Mouse (Mus musculus): Measurements from ENCODE around the gene Cmtm7. TPM values are rescaled to one million over a fixed set of nuclear protein-coding genes. Genes with fewer than 3 reads are reported as not detected.

Gene Cmtm7
- polyA plus RNA-seq, 1 experiment from 2014 or later = 50.9 TPM

DNA sequence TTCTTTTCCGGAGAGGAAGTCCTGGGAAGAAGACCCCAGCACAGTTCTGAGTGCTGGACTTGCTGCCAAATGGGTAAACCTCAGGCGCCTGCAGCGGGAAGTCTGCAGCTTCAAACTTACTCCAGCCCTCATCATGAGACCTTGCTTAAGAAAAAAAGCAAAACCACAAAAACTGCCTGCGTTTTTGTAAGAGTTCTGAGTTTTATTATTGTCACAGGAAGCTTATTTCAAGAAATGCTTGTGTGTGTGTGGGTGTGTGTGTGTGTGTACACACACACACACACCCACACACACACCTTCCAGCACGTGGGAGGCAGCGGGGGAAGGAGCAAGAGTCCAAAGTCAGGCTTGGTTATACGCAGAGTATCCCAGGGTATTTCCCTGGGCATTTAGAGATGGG is 23.4 kb downstream of the Cmtm7 start:
- Histone ChIP-seq H3K27me3 (no peaks in the 10 kb centered on the region), H3K4me3 (no peak overlapping the region), H3K4me1 (peaks cover 1% of the 10 kb centered on the region; the same call in 1 of the 2 replicates), H3K9ac (no peak overlapping the region), H3K36me3 (0 out of 2 replicates have a peak, but pooled peaks cover 4% of the 10 kb centered on the region), H3K9me3 (replicated peaks) (no peaks in the 10 kb centered on the region), H3K27ac (no peak overlapping the region; the same call in 1 of the 2 replicates), H3K4me2 (replicated peaks) (no peak overlapping the region)
- 82% methylated on average over 7 of the region's 7 CpGs for whole genome bisulfite sequencing
- no peak for ATAC-seq (ENCODE audit: low FRiP score)

DNA sequence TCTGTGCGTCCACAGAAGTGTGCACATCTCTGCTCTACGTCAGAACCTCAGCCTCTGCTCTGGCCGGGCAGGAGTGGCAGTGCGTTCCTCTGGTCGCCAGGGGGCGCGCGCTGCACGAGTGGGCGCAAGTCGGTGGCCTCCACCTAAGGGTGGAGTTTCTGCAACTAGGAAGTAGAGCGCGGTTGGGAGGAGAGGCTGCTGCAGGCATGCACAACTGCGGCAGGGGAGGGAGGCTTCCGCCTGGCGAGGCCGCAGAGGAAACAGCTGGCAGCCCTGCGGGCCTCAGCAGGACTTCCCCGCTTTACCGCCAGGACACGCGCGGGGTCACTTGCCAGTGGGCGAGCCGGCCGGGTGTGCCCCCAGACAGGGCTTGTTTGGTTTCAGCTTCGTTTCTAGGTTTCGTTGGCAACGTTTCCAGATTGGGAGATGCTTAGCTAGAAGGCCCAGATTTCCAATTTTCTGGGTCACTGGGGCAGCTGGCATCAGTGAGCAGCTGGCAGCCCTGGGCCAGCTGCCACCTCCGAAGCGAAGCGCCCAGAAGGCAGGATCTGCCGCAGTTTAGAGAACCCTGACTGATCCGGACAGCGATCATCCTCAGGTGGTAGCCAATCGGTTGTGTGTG is 28.7 kb downstream of the Cmtm7 start:
- peaks cover 22% of the 10 kb centered on the region for H3K36me3 ChIP-seq
- H3K4me3 ChIP-seq = peak overlapping the region; percentile 38
- no peaks in the 10 kb centered on the region for H3K27me3 ChIP-seq
- no peaks in the 10 kb centered on the region for H3K9me3 ChIP-seq (replicated peaks)
- peak overlapping the region; percentile 55 for H3K9ac ChIP-seq
- peaks cover 9% of the 10 kb centered on the region for H3K4me1 ChIP-seq
- peak; percentile 87 for ATAC-seq (ENCODE audit: low FRiP score)
- WGBS = 8% methylated on average over 36 of the region's 36 CpGs
- peak overlapping the region; percentile 66 for H3K4me2 ChIP-seq (replicated peaks)
- H3K27ac ChIP-seq = peak overlapping the region; percentile 64

DNA sequence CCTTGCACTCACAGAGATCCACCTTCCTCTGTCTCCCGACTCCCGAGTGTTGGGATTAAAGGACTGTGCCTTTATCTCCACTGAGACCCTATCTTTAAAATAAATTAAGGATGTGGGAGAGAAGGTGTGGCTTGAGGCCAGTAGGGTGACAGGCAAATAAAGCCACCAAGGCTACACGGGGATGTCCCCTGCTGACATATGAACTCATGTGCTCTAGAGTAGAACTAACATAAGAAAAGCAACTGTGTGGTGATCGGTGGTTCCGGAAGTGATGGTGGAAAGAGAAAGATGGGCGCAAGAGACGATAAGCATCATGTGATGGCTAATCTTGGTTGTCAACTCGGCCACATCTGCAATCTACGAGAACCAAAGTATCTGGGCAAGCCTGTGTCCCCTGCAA is 29.3 kb downstream of the Cmtm7 start:
- peaks cover 29% of the 10 kb centered on the region for H3K36me3 ChIP-seq
- H3K4me2 ChIP-seq (replicated peaks) = peak overlapping the region; percentile 66
- peaks cover 9% of the 10 kb centered on the region for H3K4me1 ChIP-seq
- H3K4me3 ChIP-seq = no peak overlapping the region
- H3K27ac ChIP-seq = no peak overlapping the region; the same call in 1 of the 2 replicates
- no peaks in the 10 kb centered on the region for H3K9me3 ChIP-seq (replicated peaks)
- ATAC-seq (ENCODE audit: low FRiP score) = peak; percentile 9
- no peaks in the 10 kb centered on the region for H3K27me3 ChIP-seq
- WGBS = 72% methylated on average over 9 of the region's 9 CpGs
- no peak overlapping the region for H3K9ac ChIP-seq

DNA sequence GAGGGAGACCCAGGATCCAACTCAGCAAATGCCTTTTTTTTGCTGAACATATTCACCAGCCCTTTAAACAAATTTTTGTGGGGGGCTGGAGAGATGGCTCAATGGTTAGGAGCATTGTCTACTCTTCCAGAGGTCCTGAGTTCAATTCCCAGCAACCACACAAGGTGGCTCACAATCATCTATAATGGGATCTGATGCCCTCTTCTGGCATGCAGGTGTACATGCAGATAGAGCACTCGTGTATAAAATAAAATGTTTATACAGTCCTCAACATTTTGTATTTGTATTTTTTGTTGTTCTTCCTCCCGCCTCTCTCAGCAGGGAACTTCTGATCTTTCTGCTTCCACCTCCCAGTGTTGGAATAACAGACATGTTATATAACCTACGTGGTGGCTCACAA is 30.1 kb downstream of the Cmtm7 start:
- WGBS = 78% methylated on average over 3 of the region's 3 CpGs
- peaks cover 9% of the 10 kb centered on the region for H3K4me1 ChIP-seq
- no peak for ATAC-seq (ENCODE audit: low FRiP score)
- no peak overlapping the region for H3K9ac ChIP-seq
- peaks cover 32% of the 10 kb centered on the region for H3K36me3 ChIP-seq
- H3K27ac ChIP-seq = no peak overlapping the region
- no peaks in the 10 kb centered on the region for H3K27me3 ChIP-seq
- no peak overlapping the region for H3K4me2 ChIP-seq (replicated peaks)
- no peak overlapping the region for H3K4me3 ChIP-seq
- no peaks in the 10 kb centered on the region for H3K9me3 ChIP-seq (replicated peaks)

DNA sequence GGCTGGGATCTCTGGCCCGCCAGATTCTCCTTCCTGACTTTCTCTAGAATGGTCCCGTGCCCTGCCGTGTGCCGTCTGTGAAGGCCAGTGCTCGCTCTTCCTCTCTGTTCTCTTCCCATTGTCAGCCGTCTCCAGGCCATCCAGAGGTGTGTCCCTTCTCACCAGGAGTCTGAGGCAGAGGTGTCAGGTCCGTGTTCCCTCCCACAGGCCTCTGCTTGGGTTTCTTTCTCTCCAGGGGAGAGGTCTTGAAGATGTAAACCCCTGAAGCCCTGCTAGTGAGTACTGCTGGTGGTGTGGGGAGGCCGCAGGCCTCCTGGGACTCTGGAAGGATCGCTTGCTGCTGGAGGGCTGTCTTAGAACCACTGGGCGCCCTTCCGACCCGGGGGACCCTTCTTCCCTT is 34.2 kb downstream of the Cmtm7 start:
- 87% methylated on average over 12 of the region's 12 CpGs for WGBS
- Histone ChIP-seq H3K27me3 (no peaks in the 10 kb centered on the region), H3K4me1 (no peaks in the 10 kb centered on the region), H3K9ac (no peak overlapping the region), H3K9me3 (replicated peaks) (no peaks in the 10 kb centered on the region), H3K36me3 (peaks cover 36% of the 10 kb centered on the region), H3K4me3 (no peak overlapping the region), H3K4me2 (replicated peaks) (no peak overlapping the region), H3K27ac (no peak overlapping the region)
- ATAC-seq (ENCODE audit: low FRiP score) = no peak

DNA sequence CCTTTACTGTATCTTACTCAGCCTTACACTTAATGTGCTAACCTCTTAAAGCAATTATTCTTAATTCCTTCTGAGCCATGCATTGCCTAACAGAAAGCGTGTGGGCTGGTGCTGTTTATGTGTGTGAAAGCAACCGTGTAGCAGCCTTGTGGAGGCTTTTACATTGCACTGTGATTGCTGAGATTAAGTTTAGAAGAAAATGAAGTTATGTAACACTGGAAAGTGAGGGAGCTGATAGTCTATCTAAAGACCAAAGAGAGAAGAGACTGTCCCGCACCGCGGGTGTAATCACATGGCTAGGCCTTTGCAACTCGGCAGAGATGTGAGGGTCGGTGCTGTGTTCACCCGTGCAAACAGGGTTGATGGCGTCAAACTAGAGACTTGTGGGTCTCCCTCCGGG is 34.6 kb downstream of the Cmtm7 start:
- H3K4me2 ChIP-seq (replicated peaks) = no peak overlapping the region
- no peak for ATAC-seq (ENCODE audit: low FRiP score)
- H3K9ac ChIP-seq = no peak overlapping the region
- H3K27me3 ChIP-seq = no peaks in the 10 kb centered on the region
- no peaks in the 10 kb centered on the region for H3K9me3 ChIP-seq (replicated peaks)
- H3K4me3 ChIP-seq = no peak overlapping the region
- no peak overlapping the region for H3K27ac ChIP-seq
- no peaks in the 10 kb centered on the region for H3K4me1 ChIP-seq
- 86% methylated on average over 10 of the region's 10 CpGs for WGBS
- peaks cover 36% of the 10 kb centered on the region for H3K36me3 ChIP-seq

DNA sequence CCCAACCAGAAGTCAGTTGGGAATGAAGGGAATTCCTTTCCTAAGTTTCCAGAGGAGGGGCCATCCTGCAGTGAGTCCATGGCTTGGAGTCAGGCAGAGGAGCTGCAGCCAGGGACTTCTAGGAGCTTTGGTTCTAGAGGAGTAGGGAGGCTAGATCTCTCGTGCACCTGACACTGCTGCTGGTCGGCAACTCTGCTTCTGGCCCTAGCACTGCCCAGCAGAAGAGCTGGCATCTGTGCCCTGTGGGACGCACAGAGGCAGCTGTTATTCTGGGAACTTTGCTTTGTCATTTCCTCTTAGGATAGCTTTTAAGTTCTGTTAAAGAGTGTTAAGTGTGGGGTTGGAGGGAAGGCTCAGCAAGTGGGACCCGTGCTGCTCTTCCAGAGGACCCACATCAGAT is 36.0 kb downstream of the Cmtm7 start:
- H3K4me3 ChIP-seq = no peak overlapping the region
- H3K9ac ChIP-seq = no peak overlapping the region
- peaks cover 41% of the 10 kb centered on the region for H3K36me3 ChIP-seq
- no peaks in the 10 kb centered on the region for H3K9me3 ChIP-seq (replicated peaks)
- ATAC-seq (ENCODE audit: low FRiP score) = no peak
- no peaks in the 10 kb centered on the region for H3K27me3 ChIP-seq
- no peak overlapping the region for H3K4me2 ChIP-seq (replicated peaks)
- H3K4me1 ChIP-seq = no peaks in the 10 kb centered on the region
- WGBS = 84% methylated on average over 4 of the region's 4 CpGs
- no peak overlapping the region for H3K27ac ChIP-seq

DNA sequence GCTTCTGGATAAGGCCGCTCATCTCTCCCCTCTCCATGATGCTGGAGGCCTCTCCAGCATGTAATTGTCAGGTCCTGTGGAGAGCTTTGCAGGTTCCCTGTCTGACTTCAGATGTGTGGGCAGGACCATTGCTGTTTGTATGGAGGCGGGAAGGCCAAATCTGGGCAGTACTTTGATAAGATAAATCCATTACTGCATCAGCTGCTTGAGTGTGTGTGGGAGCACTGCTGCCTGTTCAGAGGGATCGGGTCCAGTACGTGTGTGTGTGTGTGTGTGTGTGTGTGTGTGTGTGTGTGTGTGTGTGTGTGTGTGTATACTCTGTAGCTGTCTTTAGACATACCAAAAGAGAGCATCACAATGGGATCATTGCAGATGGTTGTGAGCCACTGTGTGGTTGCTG is 36.5 kb downstream of the Cmtm7 start:
- Histone ChIP-seq H3K9me3 (replicated peaks) (no peaks in the 10 kb centered on the region), H3K4me3 (no peak overlapping the region), H3K4me1 (no peaks in the 10 kb centered on the region), H3K27me3 (no peaks in the 10 kb centered on the region), H3K4me2 (replicated peaks) (no peak overlapping the region), H3K27ac (no peak overlapping the region), H3K9ac (no peak overlapping the region), H3K36me3 (peaks cover 37% of the 10 kb centered on the region)
- ATAC-seq (ENCODE audit: low FRiP score) = no peak
- 91% methylated on average over 4 of the region's 4 CpGs for WGBS

DNA sequence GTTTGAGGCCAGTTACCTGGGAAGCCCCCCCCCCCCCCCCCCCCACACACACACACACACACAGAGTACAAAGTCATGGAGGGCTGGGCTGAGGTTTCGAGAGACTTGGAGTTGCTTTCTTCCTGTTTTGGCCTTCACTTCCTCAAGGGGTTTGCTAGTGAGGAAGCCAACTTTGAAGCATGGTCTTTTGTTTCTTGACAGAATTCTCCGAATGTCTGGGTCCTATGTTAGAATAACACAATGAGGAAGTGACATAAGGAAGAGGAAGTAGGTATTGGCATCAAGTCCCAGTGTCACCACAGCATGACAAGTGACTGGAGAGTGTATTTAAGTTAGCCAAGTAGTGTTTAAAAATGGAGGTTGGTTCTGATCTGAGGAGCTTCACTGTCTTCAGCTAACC is 38.9 kb downstream of the Cmtm7 start:
- Histone ChIP-seq H3K36me3 (peaks cover 26% of the 10 kb centered on the region), H3K4me3 (no peak overlapping the region), H3K4me1 (no peaks in the 10 kb centered on the region), H3K27me3 (no peaks in the 10 kb centered on the region), H3K4me2 (replicated peaks) (no peak overlapping the region), H3K9me3 (replicated peaks) (no peaks in the 10 kb centered on the region), H3K9ac (no peak overlapping the region), H3K27ac (no peak overlapping the region)
- ATAC-seq (ENCODE audit: low FRiP score) = no peak
- 79% methylated on average over 2 of the region's 2 CpGs for WGBS

DNA sequence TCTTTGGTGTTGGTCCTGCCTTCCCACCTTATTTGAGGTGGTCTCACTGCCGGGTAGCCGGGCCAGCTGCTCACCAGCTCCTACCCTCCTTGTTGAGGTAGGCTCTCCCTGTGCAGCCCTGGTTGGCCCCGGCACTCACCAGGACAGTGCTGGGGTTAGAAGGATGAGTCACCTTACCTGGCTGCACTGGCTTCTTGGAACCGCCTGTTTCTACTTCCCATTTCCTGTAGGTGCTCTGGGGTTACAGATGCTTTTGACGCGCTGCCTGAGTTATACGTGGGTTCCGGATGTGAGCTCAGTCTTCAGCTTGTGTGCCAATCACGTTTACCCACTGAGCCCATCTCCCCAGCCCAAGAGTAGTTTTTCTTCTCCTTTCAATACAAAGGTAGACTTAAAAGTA is 41.3 kb downstream of the Cmtm7 start:
- no peaks in the 10 kb centered on the region for H3K4me1 ChIP-seq
- no peaks in the 10 kb centered on the region for H3K27me3 ChIP-seq
- H3K4me2 ChIP-seq (replicated peaks) = no peak overlapping the region
- no peak overlapping the region for H3K9ac ChIP-seq
- no peak for ATAC-seq (ENCODE audit: low FRiP score)
- 94% methylated on average over 9 of the region's 9 CpGs for WGBS
- no peak overlapping the region for H3K4me3 ChIP-seq
- H3K36me3 ChIP-seq = peaks cover 11% of the 10 kb centered on the region; the same call in 1 of the 2 replicates
- H3K9me3 ChIP-seq (replicated peaks) = no peaks in the 10 kb centered on the region
- H3K27ac ChIP-seq = no peak overlapping the region

DNA sequence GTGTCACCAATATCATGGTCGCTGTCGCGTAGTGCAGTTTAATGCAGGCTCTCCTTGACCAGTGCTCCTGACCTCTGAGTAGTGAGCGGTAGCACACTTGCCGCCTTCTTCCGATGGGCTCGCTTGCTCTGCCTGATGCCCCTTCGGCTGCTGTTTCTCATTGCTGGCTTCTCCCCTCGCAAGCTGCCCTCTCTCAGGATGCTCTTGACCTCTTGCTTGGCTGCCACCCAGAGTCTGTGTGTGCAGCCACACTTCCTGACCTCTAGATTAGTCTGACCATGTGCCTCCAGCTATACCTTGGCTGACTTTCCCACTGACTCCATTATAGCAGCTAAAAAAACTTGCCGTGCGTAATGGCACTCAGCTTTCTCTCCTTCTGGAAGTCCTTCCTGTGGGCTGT is 45.2 kb downstream of the Cmtm7 start:
- WGBS = 75% methylated on average over 11 of the region's 11 CpGs

DNA sequence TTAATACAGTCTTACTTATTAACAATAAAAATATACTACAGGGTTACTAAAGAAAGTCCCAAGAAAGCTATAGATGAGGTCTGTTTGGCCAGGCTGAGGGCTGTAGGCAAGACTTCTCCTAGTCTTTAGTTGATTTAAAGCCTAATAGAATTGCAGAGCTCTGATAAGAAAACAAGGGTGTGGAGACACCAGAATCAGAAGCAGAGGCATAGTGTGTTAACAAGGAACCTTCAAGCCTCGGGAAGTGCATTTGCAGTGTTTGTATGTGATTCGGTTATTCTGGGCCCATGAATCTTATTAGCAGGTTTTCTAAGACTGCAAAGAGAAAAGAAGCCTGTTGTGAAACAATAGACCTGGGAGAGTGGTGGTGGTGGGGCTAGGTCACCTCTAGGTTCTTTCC is 48.4 kb downstream of the Cmtm7 start:
- 83% methylated on average over 2 of the region's 2 CpGs for WGBS
- H3K4me3 ChIP-seq = no peak overlapping the region
- ATAC-seq (ENCODE audit: low FRiP score) = no peak

More for the DNA sequence above, 45.2 kb downstream of the Cmtm7 start:
- H3K9ac ChIP-seq = no peak overlapping the region
- peaks cover 19% of the 10 kb centered on the region for H3K4me1 ChIP-seq
- ATAC-seq (ENCODE audit: low FRiP score) = no peak
- H3K27ac ChIP-seq = no peak overlapping the region
- no peaks in the 10 kb centered on the region for H3K9me3 ChIP-seq (replicated peaks)
- no peak overlapping the region for H3K4me3 ChIP-seq
- peaks cover 11% of the 10 kb centered on the region; the same call in 1 of the 2 replicates for H3K36me3 ChIP-seq
- H3K4me2 ChIP-seq (replicated peaks) = no peak overlapping the region
- no peaks in the 10 kb centered on the region for H3K27me3 ChIP-seq

More for the DNA sequence above, 48.4 kb downstream of the Cmtm7 start:
- Histone ChIP-seq H3K9ac (no peak overlapping the region), H3K4me2 (replicated peaks) (no peak overlapping the region), H3K36me3 (no peaks in the 10 kb centered on the region; the same call in 1 of the 2 replicates), H3K27ac (no peak overlapping the region), H3K27me3 (no peaks in the 10 kb centered on the region), H3K4me1 (peaks cover 21% of the 10 kb centered on the region), H3K9me3 (replicated peaks) (no peaks in the 10 kb centered on the region)
